Mouse (Mus musculus) embryonic facial prominence, embryonic 11.5 days (tissue): ENCODE measurements around the gene Hist1h3e. TPM values are rescaled to one million over a fixed set of nuclear protein-coding genes. Genes with fewer than 3 reads are reported as not detected.
A peak's percentile ranks its signal among the peaks of the same experiment; 100 is the strongest.
"Not testable (repeated sequence)": the region's sequence is repeated elsewhere in the genome, so short reads cannot be mapped to it uniquely, and the experiment has no call there.

ENCODE experiments used
- ATAC-seq: fragments of 200-750 bp; cut with Nextera tagmentation; replicated peaks from 2 replicates; pipeline ENCODE4 v1.8.0; 2017; ENCODE audit warnings: low read depth; ENCODE audit not compliant: insufficient number of reproducible peaks, low FRiP score, low TSS enrichment
- DNase-seq: peaks from one replicate; pipeline ENCODE4 v3.0.0-alpha.2; 2015; ENCODE audit warnings: low spot score
- H3K27ac ChIP-seq: fragments of 300-500 bp; sonication (generic); replicated peaks from 2 replicates; pipeline ENCODE4 v1.5.1; 2014; ENCODE audit warnings: mild to moderate bottlenecking, low read depth, low read length, control low read depth
- H3K27me3 ChIP-seq: fragments of 300-500 bp; sonication (generic); 2 replicates; pipeline ENCODE4 v1.6.1; 2014; ENCODE audit warnings: mild to moderate bottlenecking, low read length, moderate library complexity, mixed read lengths; ENCODE audit not compliant: control insufficient read depth, insufficient read depth
- H3K36me3 ChIP-seq: fragments of 300-500 bp; sonication (generic); replicated peaks from 2 replicates; pipeline ENCODE4 v1.6.1; 2014; ENCODE audit warnings: low read depth, mild to moderate bottlenecking, low read length, moderate library complexity, mixed read lengths; ENCODE audit not compliant: control insufficient read depth, insufficient read depth
- H3K4me1 ChIP-seq: fragments of 300-500 bp; sonication (generic); 2 replicates; pipeline ENCODE4 v1.6.1; 2014; ENCODE audit warnings: low read length, mixed read lengths; ENCODE audit not compliant: control insufficient read depth, insufficient read depth
- H3K4me2 ChIP-seq: fragments of 300-500 bp; sonication (generic); 2 replicates; pipeline ENCODE4 v1.6.1; 2014; ENCODE audit warnings: low read depth, mild to moderate bottlenecking, control low read depth, low read length, moderate library complexity
- H3K4me3 ChIP-seq: fragments of 300-500 bp; sonication (generic); 2 replicates; pipeline ENCODE4 v1.5.1; 2014; ENCODE audit warnings: low read depth, low read length, control low read depth
- H3K9ac ChIP-seq: fragments of 300-500 bp; sonication (generic); replicated peaks from 2 replicates; pipeline ENCODE4 v1.6.1; 2014; ENCODE audit warnings: mild to moderate bottlenecking, control low read depth, low read length
- H3K9me3 ChIP-seq: fragments of 300-500 bp; sonication (generic); replicated peaks from 2 replicates; pipeline ENCODE4 v1.6.1; 2016; ENCODE audit warnings: mild to moderate bottlenecking, low read length, inconsistent platforms, mixed read lengths; ENCODE audit not compliant: control insufficient read depth
- WGBS: fragments of 180-500 bp; shearing (Covaris S2); extraction: QIAGEN DNeasy Blood & Tissue Kit; methylation state at CpG from one replicate; pipeline ENCODE4 v1.1.7; 2014; 5-methylcytosine and 5-hydroxymethylcytosine counted together
- polyA plus RNA-seq: library from polyadenylated mRNA; unstranded; fragments of >200 nt; fragmentation: Nextera tagmentation; extraction: Ambion mirVana; gene quantifications from 2 replicates; pipeline ENCODE4 v1.2.1, GENCODE M21; 2014

The Hist1h3e gene
- polyA plus RNA-seq, 1 experiment from 2014 or later = 12.1 TPM

- Histone ChIP-seq H3K4me3 (peak within 1 kb of the TSS; percentile 56), H3K27ac (peak within 1 kb of the TSS; percentile 97), H3K9ac (peak within 1 kb of the TSS; percentile 79), H3K4me2 (peak within 1 kb of the TSS; percentile 69)
- H3K9me3 ChIP-seq, H3K36me3 ChIP-seq, H3K27me3 ChIP-seq, H3K4me1 ChIP-seq: not testable (repeated sequence)
- WGBS = 0% methylated on average over 42 of the region's 62 CpGs
- ATAC-seq (peak; percentile 92), DNase-seq (peak; percentile 96)
Observed at GRCm38 (mm10) chr13:23535137-23536075, 26.8 kb downstream of the Hist1h3e start, which contains the start of gene Hist1h3g. Hist1h3g (plus strand) TSS chr13:23535422.

GRCm38 (mm10) chr13:23534368-23535131 lies 27.6 kb downstream of the Hist1h3e start:
- H3K9ac ChIP-seq = peak overlapping the region; percentile 79
- ATAC-seq (0 out of 2 replicates have a peak, but pooled peaks have one; percentile 0), DNase-seq (peak; percentile 77)
- no peaks in the 10 kb centered on the region for H3K27me3 ChIP-seq
- no peaks in the 10 kb centered on the region for H3K4me1 ChIP-seq
- WGBS = under 1% methylated on average over 15 of the region's 15 CpGs
- H3K4me2 ChIP-seq = peak overlapping the region; percentile 69
- H3K4me3 ChIP-seq = peak overlapping the region; percentile 56
- H3K27ac ChIP-seq = peak overlapping the region; percentile 97
- H3K9me3 ChIP-seq = no peaks in the 10 kb centered on the region
- no peaks in the 10 kb centered on the region for H3K36me3 ChIP-seq

- under 1% methylated on average over 25 of the region's 53 CpGs for WGBS
- ATAC-seq (peak; percentile 58), DNase-seq (peak; percentile 94)
- Histone ChIP-seq H3K9ac (peak within 1 kb of the TSS; percentile 79), H3K27ac (peak within 1 kb of the TSS; percentile 97), H3K4me2 (peak within 1 kb of the TSS; percentile 69), H3K4me3 (peak within 1 kb of the TSS; percentile 56)
- H3K36me3 ChIP-seq, H3K4me1 ChIP-seq, H3K9me3 ChIP-seq, H3K27me3 ChIP-seq: not testable (repeated sequence)
Observed at GRCm38 (mm10) chr13:23533560-23534367, 28.4 kb downstream of the Hist1h3e start, which contains the start of gene Hist1h2af. Hist1h2af (plus strand) TSS chr13:23533906.

- Histone ChIP-seq H3K9ac (peak overlapping the region; percentile 92), H3K27me3 (no peaks in the 10 kb centered on the region), H3K27ac (peak overlapping the region; percentile 97), H3K36me3 (no peaks in the 10 kb centered on the region), H3K4me1 (no peaks in the 10 kb centered on the region), H3K9me3 (no peaks in the 10 kb centered on the region), H3K4me2 (peak overlapping the region; percentile 55), H3K4me3 (peak overlapping the region; percentile 56)
- DNase-seq (peak; percentile 56), ATAC-seq (no peak)
- 27% methylated on average over 9 of the region's 9 CpGs for WGBS
Observed at GRCm38 (mm10) chr13:23532262-23533075, 29.7 kb downstream of the Hist1h3e start.

- ATAC-seq = peak; percentile 79
- Histone ChIP-seq H3K4me1 (no peaks in the 10 kb centered on the region), H3K4me3 (peak within 1 kb of the TSS; percentile 56), H3K27me3 (no peaks in the 10 kb centered on the region), H3K9me3 (no peaks in the 10 kb centered on the region), H3K27ac (peak within 1 kb of the TSS; percentile 97), H3K4me2 (peak within 1 kb of the TSS; percentile 55), H3K9ac (peak within 1 kb of the TSS; percentile 92), H3K36me3 (no peaks in the 10 kb centered on the region)
- WGBS = under 1% methylated on average over 55 of the region's 70 CpGs
- peak; percentile 98 for DNase-seq
Observed at GRCm38 (mm10) chr13:23530901-23531875, 31.0 kb downstream of the Hist1h3e start, which contains the start of gene Hist1h4h. Hist1h4h (plus strand) TSS chr13:23531050.

- Histone ChIP-seq H3K4me3 (peak overlapping the region; percentile 56), H3K27me3 (no peaks in the 10 kb centered on the region), H3K36me3 (no peaks in the 10 kb centered on the region), H3K4me1 (no peaks in the 10 kb centered on the region), H3K9ac (peak overlapping the region; percentile 92), H3K9me3 (no peaks in the 10 kb centered on the region), H3K27ac (peak overlapping the region; percentile 97), H3K4me2 (peak overlapping the region; percentile 43)
- DNase-seq = peak; percentile 74
- WGBS = under 1% methylated on average over 20 of the region's 20 CpGs
- ATAC-seq = no peak
Observed at GRCm38 (mm10) chr13:23530181-23530900, 31.8 kb downstream of the Hist1h3e start.
